Mouse (Mus musculus) activated CD4-positive, CD25-positive, alpha-beta regulatory T cell (primary cell): ENCODE results near the gene Zfp119b. TPM values are rescaled to one million over a fixed set of nuclear protein-coding genes. Genes with fewer than 3 reads are reported as not detected.

Experiments used
- polyA plus RNA-seq, 2 experiments: library from polyadenylated mRNA; unstranded; fragments of 100-300 nt; shearing (Covaris generic); gene quantifications; one replicate each; pipeline ENCODE4 v1.2.1; 2017

The Zfp119b gene
- 10 to 100 TPM in 1 of 2 experiments, 1 to 10 TPM in 1; 9.2 to 13.1 TPM for polyA plus RNA-seq

DNA sequence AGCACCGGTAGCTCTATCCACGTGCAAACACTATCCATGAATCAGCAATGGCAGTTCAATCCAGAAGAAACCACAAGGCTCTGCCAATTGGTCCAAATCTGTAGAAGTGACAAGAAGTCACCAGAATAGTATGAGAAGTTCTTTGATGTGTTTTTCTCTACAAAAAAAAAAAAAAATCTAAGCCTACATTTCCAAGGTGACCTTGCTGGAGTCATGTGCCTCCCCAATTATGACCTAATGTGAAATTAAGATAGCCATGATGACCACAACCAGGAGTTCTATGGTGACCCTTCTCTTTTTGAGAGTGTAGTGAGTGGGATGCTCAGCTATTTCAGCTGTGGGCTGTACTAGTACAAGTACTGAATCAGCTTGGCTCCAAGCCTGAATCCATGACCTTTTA is at the start of gene Zfp119b:
Zfp119b (minus strand) TSS at position 101 of the 400 bp plus-strand sequence.

DNA sequence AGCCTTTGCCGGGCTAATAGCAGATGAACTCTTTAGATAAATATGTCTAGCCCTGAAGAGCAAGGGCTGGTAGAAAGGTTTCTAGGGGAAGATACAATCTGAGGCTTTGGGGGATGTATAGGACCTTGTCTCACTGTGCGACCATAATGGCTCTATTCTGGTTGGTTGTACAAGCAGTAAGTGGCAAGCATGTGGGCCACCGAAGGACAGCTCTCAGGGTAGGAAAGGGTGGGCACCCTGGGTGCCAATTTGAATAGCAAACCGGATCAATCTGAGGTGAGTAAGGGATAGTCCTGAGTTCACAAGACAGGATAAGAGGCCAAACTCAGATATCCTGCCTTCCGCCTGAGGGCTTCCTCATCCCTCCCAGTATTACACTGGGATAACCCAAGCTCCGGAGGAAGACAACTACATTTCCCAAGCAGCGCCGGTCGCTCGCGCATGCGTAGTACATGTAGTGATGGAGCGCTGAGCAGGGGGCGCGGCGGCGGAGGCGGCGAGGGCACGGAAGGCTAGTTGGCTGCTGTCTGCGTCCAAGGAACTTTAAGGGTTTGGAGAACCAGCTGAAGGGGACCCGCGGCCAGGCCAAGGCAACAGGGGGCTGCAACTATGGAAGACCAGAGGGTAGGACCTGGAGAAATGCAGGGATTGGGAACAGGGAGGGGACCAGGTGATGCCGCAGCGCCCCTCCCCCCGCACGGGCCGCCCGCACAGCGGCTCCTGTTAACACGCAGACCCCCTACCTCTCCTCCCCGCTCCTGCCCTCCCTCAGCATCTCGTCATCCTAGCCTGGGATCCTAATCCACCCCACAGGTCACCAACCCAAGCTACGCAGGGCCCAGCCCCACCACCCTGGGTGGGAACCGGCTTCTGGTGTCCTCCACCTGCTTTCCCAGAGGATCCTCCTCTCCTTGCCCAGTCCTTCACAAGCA is 37.0 kb upstream of the Zfp119b start, which contains the start of gene Fsd1:
Fsd1 (plus strand) TSS at position 480 of the 932 bp plus-strand sequence.

DNA sequence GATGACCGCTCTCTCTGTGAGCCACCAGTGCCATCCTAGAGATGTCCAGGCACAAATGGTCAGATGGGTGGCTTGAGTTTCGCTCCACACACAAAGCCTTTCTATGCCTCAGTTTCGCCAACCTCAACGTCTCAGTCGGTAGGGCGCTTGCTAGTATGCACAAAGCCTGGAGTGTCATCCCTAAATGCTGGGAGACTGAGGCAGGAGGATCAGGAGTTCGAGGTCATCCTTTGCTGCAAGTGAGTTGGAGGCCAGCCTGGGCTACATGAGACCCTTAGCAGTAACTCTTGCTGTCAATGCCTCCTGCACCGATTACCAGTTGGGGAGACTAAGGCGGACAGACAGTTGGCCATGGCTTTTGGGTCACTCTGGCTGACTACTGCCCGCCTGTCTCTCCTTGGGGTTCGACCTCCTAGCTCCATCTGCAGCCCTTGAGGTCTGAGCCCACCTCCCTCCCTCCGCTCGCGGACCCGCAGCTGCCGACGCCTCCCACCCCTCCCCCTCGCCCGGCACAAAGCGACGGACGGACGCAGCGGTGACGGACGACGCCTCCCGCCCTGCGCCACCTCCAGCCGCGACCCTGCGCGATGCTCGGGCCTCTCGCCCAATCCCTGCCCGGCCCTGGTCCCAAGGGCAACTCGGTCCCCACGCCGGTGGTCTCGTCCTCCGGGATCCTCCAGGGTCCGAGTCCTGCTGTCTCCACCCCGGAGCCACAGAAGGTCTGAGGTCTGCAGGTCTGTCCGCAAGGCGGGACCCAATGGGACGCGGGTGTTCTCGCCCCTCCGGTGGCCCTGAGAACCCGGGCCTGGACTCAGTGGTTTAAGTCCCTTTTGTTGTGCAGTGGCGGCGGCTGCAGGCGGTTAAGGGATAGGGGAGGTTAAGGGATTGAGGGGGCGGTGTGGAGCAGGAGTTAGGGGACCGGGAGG is 20.9 kb upstream of the Zfp119b start, which contains the start of gene Shd:
Shd (plus strand) TSS at position 502 of the 926 bp plus-strand sequence.

DNA sequence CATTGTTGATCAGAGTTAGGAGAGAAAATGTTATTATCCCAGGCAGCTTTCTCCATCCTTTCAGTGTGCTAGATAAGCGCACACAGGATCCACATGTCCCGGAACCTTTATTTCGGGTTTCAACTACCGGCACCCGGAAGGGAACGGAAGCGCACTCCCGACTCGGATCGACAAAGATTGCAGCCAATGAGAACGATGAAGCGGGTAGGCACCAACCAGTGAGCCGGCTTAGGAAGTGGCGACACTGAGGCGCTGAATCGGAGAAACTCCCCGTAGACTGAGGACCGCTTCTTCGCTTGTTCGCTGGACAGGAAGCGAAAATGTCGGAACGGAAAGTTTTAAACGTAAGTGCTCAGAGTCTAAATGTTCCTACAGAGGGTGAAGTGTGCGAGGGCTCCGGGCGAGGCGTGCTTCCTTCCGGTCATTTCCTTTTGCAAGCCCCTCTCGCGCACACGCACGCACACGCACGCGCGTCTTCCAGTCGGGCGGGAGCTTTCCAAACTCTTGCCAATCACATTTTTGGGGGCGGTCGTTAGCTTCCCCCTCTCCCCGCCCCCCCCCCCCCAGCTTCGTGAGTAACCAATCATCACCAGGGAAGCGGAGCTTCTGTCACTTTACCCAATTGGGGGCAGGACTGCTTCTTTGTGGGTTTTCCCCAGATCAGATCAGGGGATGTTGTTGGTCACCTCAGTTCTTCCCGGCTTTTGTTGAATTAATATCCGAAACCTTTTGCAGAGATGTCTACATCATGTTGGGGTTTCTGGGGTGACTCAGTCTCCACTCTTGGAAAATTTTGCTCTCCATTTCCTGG is 9.8 kb upstream of the Zfp119b start, which contains the start of gene Yju2:
Yju2 (plus strand) TSS at position 182 of the 811 bp plus-strand sequence.

DNA sequence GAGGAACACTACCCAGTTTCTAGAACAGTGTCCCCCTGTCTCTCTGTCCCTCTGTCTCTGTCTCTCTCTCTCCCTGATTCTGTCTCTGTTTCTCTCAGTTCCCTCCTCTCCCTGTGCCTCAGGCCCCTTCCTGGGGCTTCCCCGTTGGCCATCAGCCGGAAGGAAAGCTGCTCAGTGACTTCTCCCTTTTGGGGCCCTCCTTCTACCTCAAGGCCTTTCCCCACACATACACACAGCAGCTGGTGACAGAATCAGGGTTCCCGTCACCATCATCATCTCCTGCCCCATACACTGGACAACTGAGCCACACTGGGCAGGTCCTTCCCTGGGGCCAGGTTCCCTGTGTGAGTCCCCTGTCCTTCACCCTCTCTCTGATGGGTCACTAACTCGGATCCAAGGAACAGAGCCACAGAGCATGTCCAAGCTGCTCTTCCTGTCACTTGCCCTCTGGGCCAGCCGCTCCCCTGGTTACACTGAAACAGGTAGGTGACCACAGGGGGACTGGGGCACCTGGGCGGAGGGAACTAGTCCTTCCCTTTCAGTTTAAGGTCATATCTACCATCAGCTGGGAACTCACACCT is 3.2 kb upstream of the Zfp119b start, which contains the start of gene Ebi3:
Ebi3 (plus strand) TSS at position 194 of the 581 bp plus-strand sequence.

Other genes starting within 250 kb of the Zfp119b start
- 10 to 100 TPM; 13.2 to 18.8 TPM for gene Pot1b, start 236.9 kb downstream of the Zfp119b start, polyA plus RNA-seq
- gene Adgre4, start 199.5 kb downstream of the Zfp119b start, polyA plus RNA-seq, result under 1 TPM; 0.25 to 0.49 TPM
- 10 to 100 TPM in 1 of 2 experiments, 1 to 10 TPM in 1; 9.5 to 17.1 TPM for gene Zfp119a, start 70.6 kb downstream of the Zfp119b start, polyA plus RNA-seq
- 10 to 100 TPM; 20.8 to 24.1 TPM for gene Zfp959, start 57.4 kb downstream of the Zfp119b start, polyA plus RNA-seq
- 10 to 100 TPM; 43.1 to 73.4 TPM for gene Ebi3, start 3.1 kb upstream of the Zfp119b start, polyA plus RNA-seq
- gene Yju2, start 9.6 kb upstream of the Zfp119b start, polyA plus RNA-seq, result 10 to 100 TPM; 29.4 to 44.6 TPM
- under 1 TPM; 0.17 to 0.95 TPM for gene Shd, start 21.0 kb upstream of the Zfp119b start, polyA plus RNA-seq
- under 1 TPM in 1 of 2 experiments, not detected in 1; 0.93 TPM for gene Fsd1, start 37.0 kb upstream of the Zfp119b start, polyA plus RNA-seq
- gene Stap2, start 56.1 kb upstream of the Zfp119b start, polyA plus RNA-seq, result under 1 TPM; 0.31 to 0.97 TPM
- gene Mpnd, start 56.2 kb upstream of the Zfp119b start, polyA plus RNA-seq, result 100 to 1,000 TPM; 106 to 109 TPM
- gene Sh3gl1, start 87.1 kb upstream of the Zfp119b start, polyA plus RNA-seq, result 100 to 1,000 TPM; 159 to 164 TPM
- 10 to 100 TPM in 1 of 2 experiments, 1 to 10 TPM in 1; 4.0 to 11.4 TPM for gene Chaf1a, start 90.9 kb upstream of the Zfp119b start, polyA plus RNA-seq
- 10 to 100 TPM; 76.4 TPM for gene Ubxn6, start 125.5 kb upstream of the Zfp119b start, polyA plus RNA-seq
- gene Hdgfl2, start 130.1 kb upstream of the Zfp119b start, polyA plus RNA-seq, result 100 to 1,000 TPM in 1 of 2 experiments, 10 to 100 TPM in 1; 97.9 to 101 TPM
- gene Plin4, start 160.3 kb upstream of the Zfp119b start, polyA plus RNA-seq, result not detected
- gene Plin5, start 168.1 kb upstream of the Zfp119b start, polyA plus RNA-seq, result not detected
- gene Lrg1, start 172.5 kb upstream of the Zfp119b start, polyA plus RNA-seq, result under 1 TPM in 1 of 2 experiments, not detected in 1; 0.74 TPM
- under 1 TPM; 0.12 to 0.44 TPM for gene Sema6b, start 190.8 kb upstream of the Zfp119b start, polyA plus RNA-seq
- gene Tnfaip8l1, start 213.0 kb upstream of the Zfp119b start, polyA plus RNA-seq, result 10 to 100 TPM; 32.7 to 39.4 TPM
- 10 to 100 TPM; 57.9 to 59.9 TPM for gene Mydgf, start 234.4 kb upstream of the Zfp119b start, polyA plus RNA-seq